Mouse (Mus musculus) kidney, adult 2 months (tissue): ENCODE results near the gene Peg10. TPM values are rescaled to one million over a fixed set of nuclear protein-coding genes. Genes with fewer than 3 reads are reported as not detected.

Experiments
- DNase-seq: peaks from one replicate; pipeline ENCODE4 v3.0.0; 2021
- H3K27ac ChIP-seq: fragments of 200-500 bp; 2 replicates; pipeline ENCODE4 v1.5.1; 2012; ENCODE audit warnings: low read depth, low read length, control low read depth, inconsistent platforms; ENCODE audit not compliant: insufficient read depth
- H3K27me3 ChIP-seq: fragments of 200-500 bp; replicated peaks from 2 replicates; pipeline ENCODE4 v1.6.1; 2012; ENCODE audit warnings: mild to moderate bottlenecking, moderate library complexity, low read length, inconsistent platforms; ENCODE audit not compliant: control insufficient read depth, insufficient read depth
- H3K36me3 ChIP-seq: fragments of 200-500 bp; 2 replicates; pipeline ENCODE4 v1.6.1; 2012; ENCODE audit warnings: mild to moderate bottlenecking, moderate library complexity, low read length, inconsistent platforms; ENCODE audit not compliant: control insufficient read depth, insufficient read depth
- H3K4me1 ChIP-seq: fragments of 200-500 bp; 2 replicates; pipeline ENCODE4 v1.6.1; 2011; ENCODE audit warnings: low read length; ENCODE audit not compliant: control insufficient read depth, insufficient read depth
- H3K4me3 ChIP-seq: fragments of 200-500 bp; 2 replicates; pipeline ENCODE4 v1.5.1; 2011; ENCODE audit warnings: mild to moderate bottlenecking, low read depth, low read length, control low read depth; ENCODE audit not compliant: insufficient read depth
- CTCF ChIP-seq: fragments of 200-500 bp; conservative IDR thresholded peaks from 2 replicates; pipeline ENCODE4 v1.5.1; 2011; ENCODE audit warnings: low read depth, mild to moderate bottlenecking, control low read depth, low read length, moderate library complexity, mixed read lengths; ENCODE audit not compliant: insufficient read depth, insufficient read length
- POLR2A ChIP-seq: fragments of 200-500 bp; IDR thresholded peaks from one replicate; pipeline ENCODE4 v1.6.1; 2011; ENCODE audit warnings: low read depth, low read length, control low read depth
- WGBS: fragments of 180-500 bp; shearing (Covaris S2); methylation state at CpG from one replicate; pipeline ENCODE4 v1.1.7; 2018; 5-methylcytosine and 5-hydroxymethylcytosine counted together
- polyA plus RNA-seq: library from polyadenylated mRNA; depleted of rRNA; stranded (reverse); fragments of >200 nt; gene quantifications from 2 replicates; pipeline ENCODE4 v1.2.3, GENCODE M21; 2012

The Peg10 gene
- polyA plus RNA-seq, 1 experiment, result 0.27 TPM

DNA sequence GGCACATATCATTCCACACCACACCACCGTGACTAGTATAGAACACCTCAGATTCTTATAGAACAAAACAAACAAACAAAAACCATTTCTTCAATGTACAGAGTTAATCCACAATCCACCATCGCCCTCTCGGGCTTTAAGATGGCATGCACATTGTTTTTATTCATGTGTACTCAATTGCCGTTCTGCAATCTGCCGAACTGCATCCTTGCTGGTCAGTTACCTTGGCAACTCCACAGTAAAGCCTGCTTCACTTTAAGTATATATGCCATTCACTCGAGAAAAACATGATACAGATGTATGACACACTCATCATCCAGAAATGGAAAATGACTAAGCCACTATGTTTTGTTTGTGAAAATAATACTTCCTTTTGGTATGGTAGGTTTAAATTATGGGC, 25.0 kb upstream of the Peg10 start:
- H3K27ac ChIP-seq, result no peak overlapping the region
- H3K4me1 ChIP-seq, result no peaks in the 10 kb centered on the region
- no peak for DNase-seq
- 79% methylated on average over 6 of the region's 6 CpGs for WGBS
- no peak overlapping the region for H3K4me3 ChIP-seq
- H3K27me3 ChIP-seq, result no peaks in the 10 kb centered on the region
- no peaks in the 10 kb centered on the region for H3K36me3 ChIP-seq
- TF ChIP-seq POLR2A (no peak), CTCF (no peak)

DNA sequence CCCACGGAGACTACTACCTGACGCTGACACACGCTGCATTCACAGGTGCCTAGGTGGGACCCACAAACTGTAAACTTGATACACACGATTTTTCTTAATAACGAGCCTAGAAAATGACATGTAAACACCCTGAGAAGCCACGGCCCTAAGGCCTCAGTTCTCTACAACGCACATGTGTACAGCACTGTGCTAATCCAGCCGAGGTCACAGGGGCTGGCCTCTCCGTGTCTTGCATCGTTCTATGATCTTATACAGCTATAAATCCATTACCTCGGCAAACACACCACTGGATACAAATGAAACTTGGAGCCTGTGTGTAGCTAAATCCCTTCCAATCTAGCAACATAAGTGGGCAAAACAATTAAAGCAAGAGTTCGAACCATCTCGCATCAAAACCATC, 24.4 kb upstream of the Peg10 start:
- no peak overlapping the region for H3K4me3 ChIP-seq
- no peaks in the 10 kb centered on the region for H3K4me1 ChIP-seq
- no peak overlapping the region for H3K27ac ChIP-seq
- no peaks in the 10 kb centered on the region for H3K27me3 ChIP-seq
- no peaks in the 10 kb centered on the region for H3K36me3 ChIP-seq
- TF ChIP-seq CTCF (no peak), POLR2A (no peak)
- no peak for DNase-seq
- 82% methylated on average over 13 of the region's 13 CpGs for WGBS

DNA sequence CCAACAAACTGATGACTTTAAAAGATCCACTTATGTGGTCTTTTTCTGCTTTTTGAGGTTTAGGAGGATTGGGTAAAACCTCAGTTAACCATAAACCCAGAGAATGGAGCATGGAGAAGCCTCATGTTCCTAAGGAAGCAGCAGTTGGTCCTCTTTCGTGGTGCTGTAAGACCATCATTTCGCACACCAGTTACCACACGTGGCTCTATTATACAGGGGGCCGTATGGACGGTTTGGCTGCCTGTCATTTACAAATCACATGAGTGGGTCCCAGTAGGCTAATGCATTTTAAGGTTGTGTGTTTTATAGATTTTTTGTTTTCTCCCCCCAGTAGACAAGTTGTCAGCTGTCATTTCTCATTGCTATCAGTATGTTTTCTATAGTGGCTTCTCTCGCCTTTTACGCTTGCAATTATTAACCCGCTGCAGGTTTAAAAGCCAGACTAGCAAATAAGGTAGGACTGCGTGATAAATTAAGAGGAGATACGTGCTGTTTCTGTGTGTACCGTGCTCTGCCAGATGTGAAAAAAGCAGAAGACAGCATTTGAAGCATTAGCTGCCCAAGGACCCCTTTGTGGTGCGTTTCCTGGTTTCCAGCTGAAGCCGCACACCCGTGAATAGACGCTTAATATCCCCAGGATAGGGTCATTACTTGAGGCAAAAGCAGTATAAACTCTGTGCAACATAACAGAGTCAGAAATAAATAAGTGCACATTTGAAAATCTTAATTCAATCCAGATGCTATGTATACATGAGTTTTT, 22.9 kb upstream of the Peg10 start:
- Histone ChIP-seq H3K27me3 (no peaks in the 10 kb centered on the region), H3K4me1 (no peaks in the 10 kb centered on the region), H3K27ac (no peak overlapping the region), H3K4me3 (no peak overlapping the region), H3K36me3 (no peaks in the 10 kb centered on the region)
- WGBS, result 57% methylated on average over 15 of the region's 15 CpGs
- DNase-seq, result no peak
- TF ChIP-seq CTCF, result no peak
- no peak for TF ChIP-seq POLR2A

DNA sequence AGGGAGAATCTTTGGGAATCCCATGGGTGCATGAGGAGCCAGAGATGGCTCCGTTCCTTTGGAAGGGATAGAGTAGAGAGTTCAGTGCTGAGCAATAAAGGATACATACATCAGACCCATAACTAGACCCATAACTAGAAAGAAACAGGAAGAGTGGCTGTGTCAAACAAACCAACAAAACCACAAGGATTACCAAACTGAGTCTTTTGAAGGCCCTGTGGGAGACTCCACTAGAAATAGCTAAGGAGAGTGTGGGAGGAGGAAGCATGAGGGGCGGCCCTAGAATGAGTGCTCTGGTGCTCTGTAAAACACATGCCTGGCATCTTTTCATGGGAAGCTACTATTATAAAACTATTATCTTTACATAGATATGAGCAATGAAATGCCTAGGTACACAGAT, 18.8 kb upstream of the Peg10 start:
- Histone ChIP-seq H3K4me1 (no peaks in the 10 kb centered on the region), H3K4me3 (no peak overlapping the region), H3K27ac (no peak overlapping the region), H3K36me3 (no peaks in the 10 kb centered on the region), H3K27me3 (no peaks in the 10 kb centered on the region)
- 93% methylated on average over 2 of the region's 2 CpGs for WGBS
- no peak for TF ChIP-seq POLR2A
- TF ChIP-seq CTCF, result no peak
- DNase-seq, result no peak

DNA sequence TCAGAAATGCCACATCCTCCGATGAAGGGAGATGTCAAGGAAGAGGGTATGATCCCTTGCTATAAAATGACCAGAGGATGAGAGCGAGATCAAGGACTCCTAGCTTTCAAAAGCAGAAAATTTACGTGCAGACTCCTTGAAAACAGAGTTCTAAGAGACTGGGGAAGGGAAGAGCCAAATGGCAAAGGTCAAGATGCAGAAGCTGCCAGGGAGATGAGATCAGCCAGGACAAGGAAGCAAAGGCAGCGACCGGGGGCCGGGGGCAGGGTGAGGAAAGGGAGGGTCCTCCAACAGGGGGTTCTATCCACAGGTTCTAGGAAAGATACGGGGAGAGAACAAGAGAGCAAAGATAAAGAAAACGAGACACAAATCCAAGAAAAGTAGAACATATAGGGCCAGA, 15.4 kb upstream of the Peg10 start:
- Histone ChIP-seq H3K27ac (no peak overlapping the region), H3K4me1 (no peaks in the 10 kb centered on the region), H3K4me3 (no peak overlapping the region), H3K27me3 (no peaks in the 10 kb centered on the region), H3K36me3 (no peaks in the 10 kb centered on the region)
- TF ChIP-seq POLR2A, result no peak
- no peak for TF ChIP-seq CTCF
- WGBS, result 45% methylated on average over 8 of the region's 8 CpGs
- DNase-seq, result no peak

DNA sequence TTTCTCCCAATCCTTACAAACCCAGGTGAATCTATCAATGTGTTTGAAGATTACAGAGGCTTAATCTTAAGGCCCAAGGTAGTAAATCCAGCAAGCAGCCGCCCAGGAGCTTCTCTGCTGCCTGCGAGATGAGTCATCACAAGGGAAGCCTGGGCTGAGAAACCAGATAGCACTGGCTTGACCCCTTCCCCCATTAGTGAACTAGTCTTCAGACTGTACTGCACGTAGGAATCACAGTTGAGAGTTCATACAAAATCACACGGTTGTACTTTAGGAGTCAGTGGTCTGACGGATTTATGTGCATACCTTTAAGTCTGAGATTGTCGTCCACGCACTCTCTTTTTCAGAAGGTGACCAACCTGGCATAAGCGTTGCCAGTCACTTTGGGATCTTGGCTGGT, 13.9 kb upstream of the Peg10 start:
- TF ChIP-seq POLR2A, result no peak
- no peak for TF ChIP-seq CTCF
- 53% methylated on average over 8 of the region's 8 CpGs for WGBS
- Histone ChIP-seq H3K36me3 (no peaks in the 10 kb centered on the region), H3K27ac (no peak overlapping the region), H3K27me3 (no peaks in the 10 kb centered on the region), H3K4me1 (no peaks in the 10 kb centered on the region), H3K4me3 (no peak overlapping the region)
- no peak for DNase-seq

DNA sequence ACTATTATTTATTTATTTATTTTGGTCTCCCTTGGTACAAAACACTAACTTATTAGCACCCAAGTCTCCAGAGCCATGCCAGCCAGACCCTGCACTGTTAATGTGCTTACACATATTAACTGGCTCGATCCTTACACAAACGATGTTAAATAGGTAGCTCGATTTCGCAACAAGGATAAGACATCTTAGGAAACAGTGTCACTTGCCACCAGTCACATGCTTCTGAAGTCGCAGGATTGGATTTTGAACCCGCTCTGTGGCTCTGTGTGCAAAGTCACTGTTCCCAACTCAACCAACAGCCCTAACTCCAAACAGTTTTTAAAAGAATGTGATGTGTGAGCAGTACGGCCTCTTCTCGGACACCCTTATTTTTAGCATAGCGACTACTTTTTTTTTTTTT, 10.7 kb upstream of the Peg10 start:
- H3K27ac ChIP-seq, result no peak overlapping the region
- H3K36me3 ChIP-seq, result no peaks in the 10 kb centered on the region
- 86% methylated on average over 9 of the region's 9 CpGs for WGBS
- no peak overlapping the region for H3K4me3 ChIP-seq
- H3K4me1 ChIP-seq, result no peaks in the 10 kb centered on the region
- TF ChIP-seq POLR2A, result no peak
- no peak for TF ChIP-seq CTCF
- no peak for DNase-seq
- H3K27me3 ChIP-seq, result no peaks in the 10 kb centered on the region
